Mouse (Mus musculus) thymus, adult 18-20 months (tissue): Measurements from ENCODE around the gene Ccrl2.

Experiments
- DNase-seq, 2 experiments: peaks; one replicate each; pipeline ENCODE4 v3.0.0; 2022; ENCODE audit warnings: mixed read lengths in 2 of 2

The Ccrl2 gene

DNA sequence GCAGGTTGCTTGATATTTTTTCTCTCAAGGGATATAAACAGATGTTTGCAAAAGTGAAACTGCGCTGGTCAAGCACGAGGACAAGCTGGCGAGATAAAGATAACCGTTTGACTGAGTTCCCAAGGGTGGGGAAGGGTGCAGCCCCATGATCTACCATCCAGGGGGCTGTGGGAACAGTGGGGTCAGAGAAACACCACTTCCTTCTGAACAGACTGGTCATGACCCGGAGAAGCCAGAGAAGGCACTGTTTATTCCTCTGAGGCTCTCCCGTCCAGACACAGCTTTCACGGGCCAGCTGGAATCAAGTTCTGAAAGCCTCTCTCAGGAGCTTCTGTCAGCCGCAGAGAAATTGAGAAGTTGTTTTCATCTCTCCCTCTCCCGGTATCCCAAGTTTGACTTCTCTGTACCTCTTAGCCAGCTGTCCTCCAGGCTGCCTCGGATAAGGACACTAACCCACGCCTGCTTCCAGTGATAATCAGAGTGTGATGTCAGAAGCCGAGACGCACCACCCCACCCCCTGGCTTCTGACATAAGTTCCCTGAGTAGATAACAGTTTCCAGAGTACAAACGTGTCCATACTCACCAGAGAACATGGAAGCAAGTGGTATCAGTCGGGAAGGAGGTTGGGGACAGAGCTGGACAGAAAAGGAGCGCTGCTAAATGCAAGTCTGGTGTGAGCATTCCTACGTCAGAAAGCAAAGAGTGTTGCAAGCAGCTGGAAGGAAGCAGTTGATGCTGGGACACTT is at the start of gene Ccrl2:
TSS of gene Ccrl2 (minus strand) at position 722 of the 746 bp plus-strand sequence.
- no peak for DNase-seq

DNA sequence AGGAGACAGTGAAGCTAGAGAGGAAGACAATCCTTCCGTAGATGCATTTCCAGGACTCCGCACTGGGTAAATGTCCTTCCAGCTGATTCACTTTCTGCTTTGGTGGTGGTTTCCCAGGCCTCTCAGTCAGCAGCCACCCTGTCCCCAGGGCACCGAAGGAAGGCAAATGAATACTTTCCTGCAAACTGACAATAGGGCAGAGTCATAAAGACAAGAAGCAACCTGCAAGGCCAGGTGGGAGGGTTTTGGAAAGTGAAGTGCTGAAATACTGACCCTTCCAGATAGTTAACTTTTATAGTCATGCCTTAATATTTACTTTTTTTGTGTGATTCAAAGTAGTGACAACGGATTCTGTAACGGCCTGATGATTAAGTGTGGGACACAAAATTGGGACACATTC is 46.6 kb upstream of the Ccrl2 start:
- DNase-seq: no peak

DNA sequence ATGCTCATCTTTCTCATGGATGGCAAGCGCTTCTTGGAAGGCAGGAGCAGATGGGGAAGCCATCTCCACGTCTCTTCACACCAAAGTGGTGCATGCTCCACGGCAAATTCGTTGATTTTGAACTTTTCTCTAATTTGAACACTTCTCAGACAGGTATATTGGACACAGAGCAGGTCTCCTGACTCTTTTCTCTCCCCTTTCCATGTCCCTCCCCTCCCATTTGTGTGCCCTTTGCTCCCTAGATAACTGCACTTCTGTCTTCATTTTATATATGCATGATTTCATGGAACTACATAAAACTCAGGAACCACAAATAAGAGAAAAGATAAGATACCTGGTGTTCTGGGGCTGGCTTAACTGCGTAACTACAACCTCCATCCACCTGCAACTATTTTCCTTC is 46.0 kb upstream of the Ccrl2 start:
- DNase-seq: no peak

DNA sequence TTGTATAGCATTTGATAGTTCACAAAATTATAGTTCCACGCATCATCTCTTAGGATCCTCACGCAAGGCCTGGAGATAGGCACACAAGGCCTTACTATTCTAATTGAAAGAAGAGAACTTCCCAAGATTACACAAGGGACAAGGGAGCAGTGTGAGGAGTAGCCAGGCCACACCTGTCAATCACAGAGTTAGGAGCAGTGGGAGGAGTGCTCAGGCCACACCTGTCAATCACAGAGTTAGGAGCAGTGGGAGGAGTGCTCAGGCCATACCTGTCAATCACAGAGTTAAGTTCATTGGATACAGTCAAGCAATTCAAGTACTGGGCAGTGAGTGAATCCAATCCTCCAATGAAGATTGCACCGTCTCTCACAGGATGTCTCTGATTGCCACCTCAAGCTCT is 43.1 kb upstream of the Ccrl2 start:
- no peak for DNase-seq

DNA sequence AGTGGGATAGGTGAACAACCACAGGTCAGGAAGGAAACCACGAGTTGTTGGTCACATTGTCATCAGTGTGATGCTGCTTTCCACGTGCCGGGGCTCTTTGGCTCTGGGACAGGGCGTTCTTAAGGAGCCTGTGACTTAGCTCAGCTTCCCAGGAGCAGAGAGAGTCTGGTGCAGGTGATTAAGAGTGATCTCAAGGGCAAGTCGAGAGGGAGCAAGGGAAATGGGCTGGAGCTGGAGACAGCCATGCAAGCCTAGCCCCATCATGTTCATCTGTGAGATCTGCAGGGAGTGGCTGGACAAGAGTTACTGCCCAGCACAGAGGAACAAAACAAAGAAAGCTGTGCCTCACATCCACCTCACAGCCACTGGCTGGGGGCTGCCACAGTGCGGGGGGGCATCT is 40.2 kb upstream of the Ccrl2 start:
- DNase-seq: no peak

DNA sequence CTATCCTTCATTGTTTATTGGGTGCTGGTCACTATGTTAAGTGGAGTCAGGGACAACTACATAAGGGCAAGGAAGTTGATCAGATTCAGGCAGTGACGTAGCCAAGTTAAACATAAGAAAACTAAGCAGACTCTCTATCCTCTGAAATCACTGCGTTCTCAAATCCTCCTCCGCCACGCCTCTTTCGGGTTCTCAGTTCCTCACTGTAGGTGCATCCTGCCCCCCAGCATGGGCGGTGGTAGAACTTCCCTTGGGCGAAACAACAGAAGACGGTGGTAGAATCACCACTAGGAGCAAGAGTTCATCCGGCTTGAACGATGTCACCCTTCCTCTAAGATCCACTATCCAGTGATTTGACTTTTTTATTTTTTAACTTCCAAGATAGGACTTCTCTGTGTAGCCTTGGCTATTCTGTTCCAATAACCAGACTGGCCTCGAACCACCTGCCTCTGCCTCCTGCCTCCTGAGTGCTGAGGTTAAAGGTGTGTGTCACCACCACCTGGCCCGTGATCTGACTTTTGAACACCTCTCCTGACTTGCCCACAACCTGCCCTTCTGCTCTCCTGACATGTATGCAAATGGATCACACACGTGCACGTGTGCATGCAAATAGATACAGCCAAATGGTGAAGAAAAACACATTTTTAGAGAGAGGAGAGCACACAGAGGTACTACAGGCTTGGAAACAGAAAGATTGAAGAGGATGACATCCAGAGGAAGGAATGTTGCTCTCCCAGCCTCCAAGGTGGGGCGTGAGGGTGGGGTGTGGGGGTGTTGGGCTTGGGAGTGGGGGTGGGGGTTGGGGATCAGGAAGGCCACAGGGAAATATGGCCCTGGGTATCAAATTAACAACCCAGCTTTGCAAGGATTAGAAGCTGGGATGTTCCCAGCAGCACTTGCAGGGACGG is 39.4 kb upstream of the Ccrl2 start:
- no peak for DNase-seq

DNA sequence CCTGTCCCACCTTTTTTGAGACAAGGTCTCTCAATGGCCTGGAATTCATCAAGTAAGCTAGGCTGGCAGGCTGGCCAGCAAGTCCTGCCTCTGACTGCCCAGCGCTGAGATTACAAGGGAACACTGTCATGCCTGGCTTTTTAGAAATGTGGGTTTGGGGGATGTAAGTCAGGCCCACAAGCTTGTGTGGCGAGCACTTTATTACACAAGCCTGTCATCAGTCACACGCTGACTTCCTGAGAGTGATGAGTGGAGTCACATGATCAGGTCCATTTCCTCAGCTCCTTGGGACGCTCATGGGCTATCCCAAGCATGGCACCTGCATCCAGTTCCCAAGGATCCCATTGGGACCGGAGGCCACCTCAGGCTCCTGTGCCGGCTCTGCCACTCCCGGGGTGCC is 38.4 kb upstream of the Ccrl2 start:
- DNase-seq: no peak

DNA sequence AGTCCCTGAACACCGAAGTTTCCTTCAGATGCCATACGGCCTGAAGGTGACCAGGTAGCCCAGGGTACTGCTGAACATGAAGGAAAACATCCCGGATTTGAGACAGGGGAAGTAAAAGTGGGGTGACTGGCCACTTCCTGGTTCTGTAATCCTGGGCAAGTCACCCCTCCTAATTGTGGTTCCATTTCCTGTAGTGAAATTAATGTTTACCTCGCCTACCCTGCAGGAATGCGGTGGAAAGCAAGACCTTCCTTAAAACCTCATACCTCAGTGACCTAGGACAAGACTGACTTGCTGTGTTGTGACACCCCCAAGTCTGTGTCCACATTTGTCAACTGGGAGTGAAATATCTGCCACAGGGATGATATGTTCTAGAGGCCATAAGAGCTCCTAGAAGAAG is 37.3 kb upstream of the Ccrl2 start:
- no peak for DNase-seq

DNA sequence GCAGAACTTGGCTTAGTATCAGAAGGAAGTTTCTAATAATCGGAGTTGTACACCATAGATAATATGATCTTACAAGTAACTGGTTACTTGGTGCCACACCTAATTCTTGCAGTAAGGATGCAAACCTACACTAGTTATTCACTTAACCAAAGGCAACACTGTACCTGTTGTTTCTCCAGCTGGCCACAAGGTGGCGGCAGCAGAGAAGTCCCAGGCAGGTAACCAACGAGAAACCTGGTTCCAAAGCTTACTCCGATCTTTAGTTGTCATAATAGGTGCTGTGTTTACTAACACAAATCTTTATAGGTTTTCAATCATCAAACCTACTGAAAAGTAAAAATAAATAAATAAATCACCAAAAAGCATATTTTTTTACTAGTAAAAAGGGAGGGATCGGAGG is 35.8 kb upstream of the Ccrl2 start:
- no peak for DNase-seq

DNA sequence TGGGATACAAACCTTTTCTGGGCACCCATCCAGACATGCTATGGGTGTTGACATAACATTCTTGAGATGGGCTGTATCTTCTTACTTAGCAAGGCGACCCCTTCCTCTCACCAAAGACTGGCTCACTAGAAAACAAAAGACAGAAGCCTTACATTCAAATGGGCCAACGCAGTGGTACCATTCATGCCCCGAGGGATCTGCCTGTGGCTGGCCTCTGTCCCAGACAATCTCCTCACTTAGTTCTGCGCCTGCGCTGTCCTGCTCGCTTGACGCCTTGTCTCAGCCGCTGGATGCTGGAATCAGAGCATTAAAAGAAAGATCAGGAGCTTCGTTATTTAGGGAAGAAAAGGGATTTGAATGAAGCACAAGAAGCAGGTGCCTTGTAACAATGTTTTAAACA is 35.3 kb upstream of the Ccrl2 start:
- no peak for DNase-seq

DNA sequence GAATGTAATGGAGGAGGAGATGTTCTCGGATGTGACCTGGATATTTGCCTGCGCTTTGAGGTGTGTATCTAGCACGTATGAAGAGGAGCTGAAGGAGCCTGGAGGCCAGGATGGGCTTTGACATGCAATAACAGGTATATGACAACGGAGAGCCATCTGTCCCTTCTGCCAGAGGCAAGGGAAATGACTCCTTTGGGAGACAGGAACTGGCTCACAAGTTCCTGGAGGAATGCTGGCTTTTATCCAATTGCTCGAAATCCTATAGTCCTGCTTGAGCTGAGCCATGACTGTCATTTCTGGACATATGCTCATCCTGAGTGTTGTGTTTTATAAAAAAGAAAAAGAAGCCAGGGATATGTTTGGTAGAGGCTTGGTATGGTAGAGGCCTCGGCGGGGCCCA is 31.6 kb upstream of the Ccrl2 start:
- no peak for DNase-seq

DNA sequence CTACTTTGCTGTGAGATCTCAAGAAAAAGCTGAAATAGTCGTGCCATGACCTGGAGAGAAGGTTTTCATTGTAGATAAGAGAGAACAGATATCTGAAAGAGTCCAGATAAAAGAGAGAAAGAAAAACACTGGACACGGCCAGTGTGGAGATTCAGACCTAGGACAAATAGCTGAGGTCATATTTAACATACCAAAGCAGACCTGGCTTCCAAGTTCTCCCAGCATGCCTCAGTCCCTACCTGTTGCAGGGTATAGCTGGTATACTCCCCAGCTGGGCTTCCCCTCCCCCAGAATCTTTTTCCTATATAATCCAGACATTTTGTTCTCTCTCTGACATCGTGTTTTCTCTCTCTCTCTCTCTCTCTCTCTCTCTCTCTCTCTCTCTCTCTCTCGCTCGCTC is 30.6 kb upstream of the Ccrl2 start:
- DNase-seq: no peak

DNA sequence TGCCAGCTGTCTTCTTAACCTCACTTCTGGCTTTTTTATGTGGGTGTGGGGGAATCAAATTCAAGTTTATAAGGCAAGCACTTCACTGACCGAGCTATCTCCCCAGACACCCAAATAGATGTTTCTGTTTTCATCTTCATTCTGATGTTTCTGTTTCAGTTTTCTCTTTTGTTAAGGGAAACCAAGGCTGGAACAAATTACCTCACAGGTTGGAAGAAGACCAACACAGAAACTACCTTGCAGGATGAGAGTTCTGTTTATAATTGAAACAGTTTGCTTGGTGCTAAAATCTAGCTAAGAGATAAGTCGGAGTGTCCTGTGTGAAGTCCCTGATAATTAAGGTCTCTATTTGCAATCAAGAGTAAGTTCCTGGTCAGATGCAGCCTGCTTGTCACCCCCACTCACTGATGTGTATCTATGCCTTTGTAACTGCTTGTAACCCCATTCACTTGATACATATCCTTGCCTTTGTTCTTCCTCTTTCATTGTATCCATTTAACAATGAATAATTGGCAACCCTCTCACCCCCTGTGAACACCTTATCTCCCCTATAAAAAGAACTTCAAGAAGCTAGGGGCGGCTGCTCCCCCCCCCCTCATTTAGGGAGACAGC is 29.8 kb upstream of the Ccrl2 start:
- no peak for DNase-seq

DNA sequence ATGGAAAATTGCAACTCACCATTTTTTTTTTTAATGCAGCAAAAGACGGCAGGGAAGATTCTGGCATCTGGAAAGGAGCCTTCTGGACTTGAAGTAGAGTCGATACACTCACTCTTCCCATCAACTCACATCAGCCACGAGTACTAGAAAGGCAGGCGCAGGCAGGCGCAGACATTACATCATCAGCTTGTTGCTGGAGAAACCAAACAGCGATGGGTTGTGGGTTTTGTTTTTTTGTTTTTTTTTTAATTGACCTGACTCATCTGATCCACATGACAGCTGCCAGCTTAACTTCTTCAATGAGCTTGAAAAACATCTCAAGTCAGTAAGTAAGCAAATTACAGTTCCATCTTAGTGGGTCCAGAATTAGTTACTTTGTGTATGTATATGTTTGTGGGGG is 28.8 kb upstream of the Ccrl2 start:
- no peak for DNase-seq

DNA sequence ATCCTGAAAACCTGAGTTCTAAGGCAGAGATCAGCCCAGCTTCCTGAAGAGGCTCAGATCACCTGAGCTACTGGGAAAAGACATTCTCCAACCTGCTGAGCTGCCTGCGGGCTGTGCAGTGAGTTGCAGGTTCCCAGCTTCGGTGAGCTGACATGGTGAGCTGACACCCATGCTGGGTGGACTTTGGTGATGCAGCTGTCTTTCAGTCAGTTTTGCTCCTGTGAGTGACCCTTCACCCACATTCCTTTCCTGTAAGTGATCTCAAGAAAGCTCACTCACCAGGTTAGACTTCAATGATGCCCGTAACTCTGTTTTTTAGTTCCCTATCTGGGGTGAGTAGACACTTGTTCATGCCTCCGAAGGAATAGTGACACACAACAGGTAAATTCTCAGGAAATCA is 28.0 kb upstream of the Ccrl2 start:
- no peak for DNase-seq

DNA sequence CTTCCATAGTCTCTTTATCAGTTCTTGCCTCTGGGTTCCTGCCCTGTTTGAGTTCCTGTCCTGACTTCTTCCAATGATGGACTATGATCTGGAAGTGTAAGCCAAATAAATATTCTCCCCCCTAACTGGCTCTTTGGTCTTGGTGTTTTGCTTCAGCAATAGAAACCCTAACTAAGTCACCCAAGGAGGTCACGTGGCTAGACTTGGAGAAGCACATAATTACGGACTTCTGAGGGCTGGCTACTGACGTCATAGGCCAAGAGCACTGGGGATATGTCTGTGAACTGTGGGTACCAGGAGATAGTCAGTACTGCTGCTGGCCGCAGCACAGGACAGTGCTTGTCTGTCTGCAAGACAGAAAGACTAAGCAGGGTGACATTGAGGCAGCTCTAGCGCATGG is 24.4 kb upstream of the Ccrl2 start:
- DNase-seq: no peak

DNA sequence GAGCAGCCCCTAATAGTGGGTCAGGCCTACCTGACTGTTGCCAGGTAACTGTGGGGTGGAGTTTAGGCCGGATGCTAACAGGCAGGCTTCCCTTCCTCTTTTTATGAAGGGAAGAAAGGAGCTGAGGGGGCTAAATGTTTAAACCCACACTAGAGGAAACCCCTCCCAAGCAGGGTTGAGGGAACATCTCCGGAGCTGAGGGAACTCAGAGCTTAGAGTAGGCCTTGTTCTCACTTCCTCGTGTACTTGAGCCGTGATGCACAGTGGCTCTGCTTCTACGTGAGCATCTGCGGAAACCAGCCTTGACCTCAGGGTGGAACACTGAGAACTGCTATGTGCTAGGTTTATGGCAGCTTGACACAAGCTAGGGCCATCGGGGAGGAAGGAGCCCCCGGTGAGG is 23.5 kb upstream of the Ccrl2 start:
- no peak for DNase-seq

DNA sequence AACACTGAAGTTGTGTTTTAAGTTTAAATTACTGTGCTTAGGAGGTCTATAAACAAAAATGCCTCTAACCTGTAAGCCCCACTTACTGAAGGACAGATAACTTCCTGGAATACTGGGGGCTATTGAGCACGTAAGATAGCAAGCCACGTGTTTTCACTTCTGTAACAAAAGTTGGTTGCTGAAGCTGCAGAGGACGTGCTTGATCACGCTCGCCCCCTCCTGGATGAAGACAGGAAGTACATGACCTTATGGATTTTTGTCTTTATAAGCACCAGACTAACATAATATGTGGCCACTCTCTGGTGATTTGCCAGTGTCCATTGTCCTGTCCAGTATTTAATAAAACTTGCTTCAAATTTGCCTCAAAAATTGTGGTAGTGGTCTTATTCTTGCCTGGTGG is 20.4 kb upstream of the Ccrl2 start:
- no peak for DNase-seq

DNA sequence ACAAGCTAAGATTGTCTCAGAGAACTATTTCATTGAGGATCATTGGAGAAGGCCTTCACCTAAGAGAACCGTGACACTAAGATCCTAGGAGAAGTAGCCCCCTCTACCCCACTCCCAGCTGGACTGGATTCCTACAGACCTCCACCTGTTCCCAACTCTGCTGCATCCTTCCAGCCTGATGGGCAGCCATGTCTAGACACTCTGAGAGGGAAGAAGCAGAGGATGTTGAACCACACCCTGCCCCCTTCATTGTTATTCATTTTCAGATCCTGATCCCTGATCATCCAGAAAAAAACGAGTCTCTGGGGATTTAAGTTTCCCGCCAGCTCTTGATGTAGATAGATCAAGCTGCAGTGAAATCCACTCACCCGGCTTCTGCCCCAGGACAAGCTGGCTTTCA is 15.7 kb upstream of the Ccrl2 start:
- DNase-seq: no peak

DNA sequence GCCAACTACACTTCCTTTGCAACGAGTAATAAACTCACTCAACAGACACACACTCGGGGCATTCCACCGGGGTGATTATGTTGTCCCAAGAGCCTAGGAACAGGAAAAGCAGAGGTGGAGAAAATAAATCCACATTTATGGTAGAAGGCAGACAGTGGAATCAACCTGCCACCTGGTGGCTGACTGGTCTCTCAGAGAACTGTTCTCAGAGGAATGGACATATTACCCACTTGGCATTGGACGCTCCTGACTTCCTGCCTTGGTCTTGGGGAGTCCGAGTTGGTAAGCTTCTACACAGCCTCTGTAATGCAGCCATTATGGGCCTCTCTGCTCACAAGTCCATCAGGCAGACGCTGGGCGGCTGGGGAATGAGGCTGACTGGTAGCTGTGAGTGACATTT is 14.9 kb upstream of the Ccrl2 start:
- DNase-seq: no peak

DNA sequence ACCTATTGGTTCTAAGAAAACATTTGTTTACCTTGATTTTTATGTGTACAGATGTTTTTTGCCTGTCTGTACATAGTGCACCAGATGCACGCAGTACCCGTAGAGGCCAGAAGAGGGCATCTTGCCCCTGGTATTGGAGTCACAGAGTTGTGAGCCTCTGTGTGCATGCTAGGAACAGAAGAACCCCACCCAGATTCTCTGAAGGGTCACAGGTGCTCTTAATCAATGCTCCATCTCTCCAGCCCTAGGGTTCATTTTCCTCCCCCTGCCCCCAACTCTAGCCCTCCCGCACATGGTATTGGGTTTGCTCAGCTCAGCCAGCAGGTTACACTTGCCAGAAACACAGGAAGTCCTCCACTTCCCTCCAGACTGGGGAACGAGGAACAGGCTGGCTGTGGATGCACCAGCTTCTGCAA is 13.2 kb upstream of the Ccrl2 start:
- DNase-seq: peak in 1 of 2 experiments; percentile 13

DNA sequence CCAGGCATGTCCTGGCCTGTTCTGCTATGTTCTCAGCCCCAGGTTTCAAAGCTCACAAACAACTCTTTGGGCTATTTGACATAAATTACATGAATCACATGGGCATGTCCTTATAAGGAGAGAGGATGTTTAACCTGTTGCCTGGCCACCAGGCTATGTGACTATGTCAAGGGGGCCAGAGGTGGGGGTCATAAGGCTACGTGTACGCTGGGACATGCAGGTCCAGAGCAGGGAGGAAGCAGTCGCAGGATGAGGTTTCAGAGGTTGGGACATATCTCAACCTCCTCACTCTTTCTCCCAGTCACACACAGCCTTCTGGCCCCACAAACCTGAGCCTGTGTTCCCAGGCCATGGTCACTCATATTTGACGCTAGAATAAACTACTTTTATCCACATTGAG is 9.7 kb upstream of the Ccrl2 start:
- no peak for DNase-seq

DNA sequence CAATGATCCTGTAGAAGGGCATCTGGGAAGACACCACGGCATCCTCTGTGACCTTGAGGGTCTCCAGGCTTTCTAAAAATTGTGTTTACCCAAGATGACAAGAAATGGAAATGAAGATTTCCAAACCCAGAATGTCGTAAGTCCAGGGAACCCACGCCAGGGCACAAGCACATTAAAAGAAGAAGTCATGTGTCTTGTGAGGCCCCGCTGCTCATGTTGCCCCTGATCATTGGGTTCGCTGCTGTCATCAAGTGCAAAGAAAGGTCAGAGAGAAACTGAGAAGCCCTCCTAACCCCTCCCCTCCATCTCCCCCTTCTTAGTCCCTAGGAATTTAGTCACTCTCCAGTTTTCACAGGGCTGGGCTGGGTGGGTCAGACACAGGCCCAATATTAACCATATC is 5.5 kb upstream of the Ccrl2 start:
- no peak for DNase-seq
